Mouse (Mus musculus) liver, embryonic 13.5 days (tissue): ENCODE measurements around the gene Npb. TPM values are rescaled to one million over a fixed set of nuclear protein-coding genes. Genes with fewer than 3 reads are reported as not detected.
A peak's percentile ranks its signal among the peaks of the same experiment; 100 is the strongest.
"Not testable (repeated sequence)": the region's sequence is repeated elsewhere in the genome, so short reads cannot be mapped to it uniquely, and the experiment has no call there.

Source experiments
- ATAC-seq: fragments of 200-750 bp; cut with Nextera tagmentation; 2 replicates; pipeline ENCODE4 v1.8.0; 2017; ENCODE audit warnings: low read depth, mild to moderate bottlenecking, moderate number of reproducible peaks, moderate library complexity
- DNase-seq: peaks from one replicate; pipeline ENCODE4 v3.0.0; 2022
- H3K27ac ChIP-seq: fragments of 300-500 bp; sonication (generic); 2 replicates; pipeline ENCODE4 v1.5.1; 2015; ENCODE audit warnings: moderate library complexity, mild to moderate bottlenecking, inconsistent platforms
- H3K27me3 ChIP-seq: fragments of 300-500 bp; sonication (generic); 2 replicates; pipeline ENCODE4 v1.6.1; 2015; ENCODE audit warnings: mild to moderate bottlenecking, inconsistent platforms
- H3K36me3 ChIP-seq: fragments of 300-500 bp; sonication (generic); 2 replicates; pipeline ENCODE4 v1.6.1; 2015; ENCODE audit warnings: mild to moderate bottlenecking, inconsistent platforms
- H3K4me1 ChIP-seq: fragments of 300-500 bp; sonication (generic); replicated peaks from 2 replicates; pipeline ENCODE4 v1.6.1; 2015; ENCODE audit warnings: inconsistent platforms
- H3K4me2 ChIP-seq: fragments of 300-500 bp; sonication (generic); 2 replicates; pipeline ENCODE4 v1.6.1; 2015; ENCODE audit warnings: inconsistent platforms, mild to moderate bottlenecking, moderate library complexity
- H3K4me3 ChIP-seq: fragments of 300-500 bp; sonication (generic); replicated peaks from 2 replicates; pipeline ENCODE4 v1.5.1; 2015; ENCODE audit warnings: mild to moderate bottlenecking, inconsistent platforms
- H3K9ac ChIP-seq: fragments of 300-500 bp; sonication (generic); 2 replicates; pipeline ENCODE4 v1.6.1; 2015; ENCODE audit warnings: mild to moderate bottlenecking, inconsistent platforms
- H3K9me3 ChIP-seq: fragments of 300-500 bp; sonication (generic); replicated peaks from 2 replicates; pipeline ENCODE4 v1.6.1; 2016; ENCODE audit warnings: inconsistent platforms
- WGBS: fragments of 180-500 bp; shearing (Covaris S2); methylation state at CpG from one replicate; pipeline ENCODE4 v1.1.7; 2015; ENCODE audit not compliant: insufficient replicate concordance; 5-methylcytosine and 5-hydroxymethylcytosine counted together
- polyA plus RNA-seq: library from polyadenylated mRNA; unstranded; fragments of >200 nt; fragmentation: Nextera tagmentation; extraction: Ambion mirVana; gene quantifications from 2 replicates; pipeline ENCODE4 v1.2.1, GENCODE M21; 2015

Npb gene
- 9.5 and 12.6 TPM in 2 replicates for polyA plus RNA-seq

DNA sequence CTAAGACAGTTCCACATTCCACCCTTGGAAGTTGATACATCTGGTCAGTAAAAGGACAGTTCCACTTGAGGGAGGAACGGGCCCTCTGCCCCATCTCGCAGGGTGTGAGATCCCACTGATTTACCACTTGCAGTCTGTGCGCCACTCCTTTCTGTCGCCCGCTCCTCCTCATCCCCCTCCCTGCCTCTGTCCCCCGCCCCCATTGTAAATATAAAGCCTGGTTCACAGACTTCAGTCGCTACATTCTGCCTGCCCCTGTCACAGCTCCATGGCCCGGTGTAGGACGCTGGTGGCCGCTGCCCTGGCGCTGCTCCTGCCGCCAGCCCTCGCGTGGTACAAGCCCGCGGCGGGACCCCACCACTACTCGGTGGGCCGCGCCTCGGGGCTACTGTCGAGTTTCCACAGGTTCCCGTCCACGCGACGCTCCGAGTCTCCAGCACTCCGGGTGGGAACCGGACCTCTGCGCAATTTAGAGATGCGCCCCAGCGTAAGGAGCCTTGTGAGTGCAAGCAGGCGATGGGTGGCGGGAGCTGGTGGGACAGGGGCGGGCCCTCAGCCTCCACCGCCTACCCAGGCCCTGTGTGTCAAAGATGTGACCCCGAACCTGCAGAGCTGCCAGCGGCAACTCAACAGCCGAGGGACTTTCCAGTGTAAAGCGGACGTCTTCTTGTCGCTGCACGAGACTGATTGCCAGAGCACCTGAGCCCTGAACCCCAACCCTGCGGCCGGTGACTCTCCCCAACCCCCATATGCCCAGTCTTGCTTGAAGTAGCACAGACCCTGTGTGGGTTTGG, at the start of gene Npb:
Gene Npb (plus strand): TSS at position 237 of the 794 bp plus-strand sequence.
- Histone ChIP-seq H3K27ac (peak within 1 kb of the TSS; percentile 70), H3K4me3 (peak within 1 kb of the TSS; percentile 43), H3K36me3 (peaks cover 74% of the 10 kb centered on the region), H3K9ac (peak within 1 kb of the TSS; percentile 55), H3K4me2 (peak within 1 kb of the TSS; percentile 60), H3K4me1 (peaks cover 51% of the 10 kb centered on the region), H3K9me3 (no peaks in the 10 kb centered on the region), H3K27me3 (peaks cover 18% of the 10 kb centered on the region)
- WGBS, result 23% methylated on average over 45 of the region's 45 CpGs
- DNase-seq, result no peak
- ATAC-seq, result no peak

DNA sequence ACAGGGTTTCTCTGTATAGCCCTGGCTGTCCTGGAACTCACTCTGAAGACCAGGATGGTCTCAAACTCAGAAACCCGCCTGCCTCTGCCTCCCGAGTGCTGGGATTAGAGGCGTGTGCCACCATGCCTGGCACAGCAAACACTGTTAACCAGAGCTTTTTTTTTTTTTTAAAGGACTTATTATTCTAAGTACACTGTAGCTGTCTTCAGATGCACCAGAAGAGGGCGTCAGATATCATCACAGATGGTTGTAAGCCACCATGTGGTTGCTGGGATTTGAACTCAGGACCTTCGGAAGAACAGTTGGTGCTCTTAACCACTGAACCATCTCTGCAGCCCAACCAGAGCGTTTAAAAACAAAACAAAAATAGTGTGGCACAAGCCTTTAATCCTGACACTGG, 49.4 kb upstream of the Npb start:
- peaks cover 47% of the 10 kb centered on the region for H3K36me3 ChIP-seq
- H3K4me1 ChIP-seq, H3K27me3 ChIP-seq, DNase-seq, H3K4me3 ChIP-seq, ATAC-seq, H3K9me3 ChIP-seq, H3K9ac ChIP-seq, H3K27ac ChIP-seq, H3K4me2 ChIP-seq: not testable (repeated sequence)
- 75% methylated on average over 6 of the region's 6 CpGs for WGBS

DNA sequence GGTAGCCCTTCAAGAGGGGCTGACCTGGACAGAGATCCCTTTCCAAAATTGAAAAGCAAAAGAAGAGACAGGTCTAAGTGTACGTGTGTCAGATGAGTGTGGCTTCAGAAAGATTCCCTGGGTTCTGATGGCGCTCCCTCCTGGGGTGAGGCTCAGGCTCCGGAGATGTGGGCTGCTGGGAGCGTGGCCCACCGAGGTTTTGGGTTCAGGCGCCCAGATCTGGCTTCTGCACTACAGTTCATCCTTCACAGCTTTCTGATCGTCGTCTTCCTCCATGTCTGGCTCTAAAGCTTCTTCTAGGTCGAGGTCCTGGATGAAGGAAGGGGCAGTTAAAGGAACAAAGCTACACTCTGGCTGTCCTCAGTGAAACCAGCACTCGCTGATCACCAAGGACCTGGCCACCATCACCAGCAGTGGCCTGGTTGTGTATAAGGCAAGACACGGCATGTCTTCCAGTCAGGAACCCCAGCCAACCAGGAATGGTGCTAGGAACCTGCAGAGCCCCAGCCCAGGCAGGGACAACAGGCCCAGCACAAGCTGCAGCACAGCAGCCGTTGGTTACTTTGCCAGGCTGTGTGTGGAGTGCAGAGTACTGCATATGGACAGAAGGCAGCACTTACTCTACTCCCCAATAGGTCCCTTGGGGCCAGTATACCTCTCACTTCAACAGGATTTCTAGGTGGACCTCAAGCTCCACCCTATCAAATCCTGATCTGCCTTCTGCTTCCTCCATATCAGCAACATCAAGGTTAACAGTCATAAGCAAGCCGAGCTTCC, 47.1 kb upstream of the Npb start:
- Histone ChIP-seq H3K9ac (no peak overlapping the region), H3K27ac (no peak overlapping the region), H3K4me3 (no peak overlapping the region), H3K9me3 (no peaks in the 10 kb centered on the region), H3K4me1 (no peaks in the 10 kb centered on the region), H3K36me3 (peaks cover 69% of the 10 kb centered on the region), H3K27me3 (no peaks in the 10 kb centered on the region), H3K4me2 (no peak overlapping the region)
- ATAC-seq (no peak), DNase-seq (no peak)
- WGBS, result 80% methylated on average over 13 of the region's 13 CpGs

DNA sequence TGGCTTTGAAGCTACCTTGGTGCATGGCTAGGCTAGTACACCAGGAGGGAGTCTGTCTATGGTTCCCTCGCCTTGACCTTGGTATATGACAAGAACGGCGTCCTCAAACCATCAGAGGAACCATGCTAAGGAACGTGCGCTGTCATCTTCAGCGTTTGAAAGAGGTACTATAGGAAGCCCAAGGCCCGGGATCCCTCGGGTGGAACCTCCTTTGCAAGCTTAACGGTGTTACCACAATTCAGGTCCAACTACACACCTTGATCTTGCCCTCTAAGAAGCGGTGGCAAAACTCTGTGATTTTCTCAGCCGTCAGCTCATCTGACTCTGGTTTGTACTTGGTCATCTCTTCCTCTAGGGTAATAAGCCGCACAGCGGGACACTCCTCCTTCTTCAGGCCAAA, 45.3 kb upstream of the Npb start:
- 87% methylated on average over 13 of the region's 13 CpGs for WGBS
- no peaks in the 10 kb centered on the region for H3K27me3 ChIP-seq
- no peak for DNase-seq
- no peak overlapping the region for H3K9ac ChIP-seq
- H3K4me3 ChIP-seq, result no peak overlapping the region
- H3K27ac ChIP-seq, result no peak overlapping the region
- H3K36me3 ChIP-seq, result peaks cover 87% of the 10 kb centered on the region
- no peak overlapping the region for H3K4me2 ChIP-seq
- no peaks in the 10 kb centered on the region for H3K9me3 ChIP-seq
- ATAC-seq, result no peak
- H3K4me1 ChIP-seq, result peaks cover 12% of the 10 kb centered on the region; the same call in 1 of the 2 replicates

DNA sequence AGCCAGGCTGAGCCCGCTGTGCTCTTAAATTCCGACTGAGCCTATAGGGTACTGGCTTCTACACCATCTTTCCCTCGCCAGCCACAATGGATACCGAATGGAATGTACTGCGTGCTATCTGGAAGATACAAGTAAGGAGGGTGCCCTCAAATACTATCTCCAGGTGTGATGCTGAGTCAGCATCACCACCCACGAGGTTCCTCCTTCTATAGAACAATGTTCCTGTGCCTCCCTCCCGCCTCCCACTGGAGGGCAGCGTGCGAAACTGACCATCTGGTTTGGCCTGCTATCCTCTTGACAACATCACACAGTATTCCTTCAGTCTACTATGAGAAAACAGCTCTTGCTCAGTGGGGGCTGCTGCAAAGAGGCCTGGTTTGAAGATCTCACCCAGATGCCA, 43.2 kb upstream of the Npb start:
- Histone ChIP-seq H3K4me1 (peaks cover 25% of the 10 kb centered on the region), H3K4me2 (no peak overlapping the region), H3K4me3 (no peak overlapping the region), H3K36me3 (peaks cover 95% of the 10 kb centered on the region), H3K9ac (no peak overlapping the region), H3K27me3 (no peaks in the 10 kb centered on the region), H3K9me3 (no peaks in the 10 kb centered on the region), H3K27ac (no peak overlapping the region)
- DNase-seq (no peak), ATAC-seq (no peak)
- 82% methylated on average over 9 of the region's 9 CpGs for WGBS

DNA sequence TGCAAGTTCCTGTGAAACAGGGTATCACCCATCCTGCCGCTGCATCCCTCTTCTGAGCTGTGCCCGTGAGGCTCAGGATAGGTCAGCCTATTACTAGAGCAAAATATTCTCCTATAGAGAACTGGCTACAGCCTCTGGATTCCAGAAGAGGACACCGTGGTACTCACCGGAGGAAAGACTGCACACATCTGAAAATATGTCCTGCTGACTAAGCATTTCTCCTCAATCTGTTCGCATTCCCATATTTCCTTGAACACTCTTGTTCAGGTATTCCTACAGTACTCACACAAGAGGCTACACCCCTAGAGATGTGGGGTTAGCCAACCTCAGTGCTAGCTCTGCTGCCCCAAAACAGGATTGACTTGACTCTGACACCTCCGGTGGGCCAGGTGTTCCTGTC, 40.0 kb upstream of the Npb start:
- Histone ChIP-seq H3K36me3 (peaks cover 77% of the 10 kb centered on the region), H3K27me3 (no peaks in the 10 kb centered on the region), H3K9ac (no peak overlapping the region), H3K27ac (no peak overlapping the region), H3K4me1 (peaks cover 49% of the 10 kb centered on the region), H3K4me3 (no peak overlapping the region), H3K4me2 (no peak overlapping the region), H3K9me3 (no peaks in the 10 kb centered on the region)
- no peak for DNase-seq
- no peak for ATAC-seq
- WGBS, result 88% methylated on average over 6 of the region's 6 CpGs

DNA sequence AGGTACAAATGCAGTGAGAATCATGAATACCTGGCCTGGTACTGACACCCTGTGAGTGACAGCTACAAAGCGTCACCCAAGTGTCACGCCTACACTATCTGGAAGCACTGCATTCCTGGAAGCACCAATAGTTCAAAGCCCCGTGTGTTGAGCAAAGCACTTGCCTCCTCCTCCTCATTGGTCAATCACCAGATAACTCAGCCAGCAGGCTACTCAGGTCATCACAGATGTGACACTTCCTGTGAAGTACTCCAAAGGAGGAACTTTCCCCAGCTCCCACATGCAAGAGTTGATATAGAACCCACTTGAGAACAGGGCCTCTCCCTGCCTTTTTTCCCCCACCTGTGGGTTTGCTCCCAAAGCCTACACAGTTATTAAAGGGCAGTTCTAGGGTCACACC, 37.2 kb upstream of the Npb start:
- H3K36me3 ChIP-seq, result peaks cover 50% of the 10 kb centered on the region
- peak overlapping the region; percentile 93 for H3K4me2 ChIP-seq
- ATAC-seq, result no peak
- 34% methylated on average over 3 of the region's 3 CpGs for WGBS
- peak overlapping the region; percentile 95 for H3K9ac ChIP-seq
- H3K4me3 ChIP-seq, result peak overlapping the region; percentile 96
- peaks cover 69% of the 10 kb centered on the region for H3K4me1 ChIP-seq
- DNase-seq, result no peak
- no peaks in the 10 kb centered on the region for H3K9me3 ChIP-seq
- no peaks in the 10 kb centered on the region for H3K27me3 ChIP-seq
- H3K27ac ChIP-seq, result peak overlapping the region; percentile 90

DNA sequence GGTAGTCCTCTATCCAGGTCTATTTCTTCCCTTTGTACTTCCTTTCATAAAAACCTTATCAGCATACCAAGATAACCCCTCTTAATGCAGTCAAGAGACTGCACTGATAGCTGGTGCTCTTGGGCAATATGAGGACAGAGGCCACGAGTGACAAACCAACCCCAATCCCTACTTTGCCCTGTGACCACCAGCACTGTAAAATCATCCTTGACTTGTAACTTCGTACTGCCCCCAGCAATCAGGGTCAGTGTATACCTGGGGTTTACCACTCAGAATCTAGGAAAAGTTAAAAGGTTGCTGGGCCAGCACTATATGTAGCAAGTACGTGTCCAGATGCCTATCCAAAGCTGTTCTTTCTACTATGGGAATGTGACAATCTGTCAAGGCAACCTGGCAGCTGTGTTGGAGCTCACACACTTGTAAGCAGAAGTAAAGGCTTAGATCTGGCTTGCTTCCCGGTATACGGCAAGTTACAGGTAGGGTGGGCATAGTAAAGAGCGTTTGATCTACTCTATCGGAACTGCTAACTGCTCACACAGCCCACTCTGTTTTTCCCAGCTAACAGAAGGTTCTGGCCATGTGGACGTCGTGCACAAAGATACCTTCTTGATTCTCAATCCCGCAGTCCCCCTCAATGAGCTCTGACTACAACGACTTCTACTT, 36.4 kb upstream of the Npb start:
- Histone ChIP-seq H3K27me3 (no peaks in the 10 kb centered on the region), H3K9ac (peak overlapping the region; percentile 95), H3K4me3 (peak overlapping the region; percentile 96), H3K9me3 (no peaks in the 10 kb centered on the region), H3K27ac (peak overlapping the region; percentile 90), H3K4me2 (peak overlapping the region; percentile 93), H3K4me1 (peaks cover 73% of the 10 kb centered on the region), H3K36me3 (peaks cover 42% of the 10 kb centered on the region)
- no peak for ATAC-seq
- DNase-seq, result no peak
- WGBS, result 4% methylated on average over 11 of the region's 11 CpGs

GRCm38 (mm10) chr11:120572417-120572751, 35.9 kb upstream of the Npb start:
- H3K36me3 ChIP-seq, result peaks cover 41% of the 10 kb centered on the region
- ATAC-seq (peak; percentile 2), DNase-seq (no peak)
- peak overlapping the region; percentile 90 for H3K27ac ChIP-seq
- H3K9ac ChIP-seq, result peak overlapping the region; percentile 95
- peak overlapping the region; percentile 96 for H3K4me3 ChIP-seq
- peaks cover 73% of the 10 kb centered on the region for H3K4me1 ChIP-seq
- peak overlapping the region; percentile 93 for H3K4me2 ChIP-seq
- no peaks in the 10 kb centered on the region for H3K27me3 ChIP-seq
- H3K9me3 ChIP-seq, result no peaks in the 10 kb centered on the region
- WGBS, result 0% methylated on average over 22 of the region's 24 CpGs

DNA sequence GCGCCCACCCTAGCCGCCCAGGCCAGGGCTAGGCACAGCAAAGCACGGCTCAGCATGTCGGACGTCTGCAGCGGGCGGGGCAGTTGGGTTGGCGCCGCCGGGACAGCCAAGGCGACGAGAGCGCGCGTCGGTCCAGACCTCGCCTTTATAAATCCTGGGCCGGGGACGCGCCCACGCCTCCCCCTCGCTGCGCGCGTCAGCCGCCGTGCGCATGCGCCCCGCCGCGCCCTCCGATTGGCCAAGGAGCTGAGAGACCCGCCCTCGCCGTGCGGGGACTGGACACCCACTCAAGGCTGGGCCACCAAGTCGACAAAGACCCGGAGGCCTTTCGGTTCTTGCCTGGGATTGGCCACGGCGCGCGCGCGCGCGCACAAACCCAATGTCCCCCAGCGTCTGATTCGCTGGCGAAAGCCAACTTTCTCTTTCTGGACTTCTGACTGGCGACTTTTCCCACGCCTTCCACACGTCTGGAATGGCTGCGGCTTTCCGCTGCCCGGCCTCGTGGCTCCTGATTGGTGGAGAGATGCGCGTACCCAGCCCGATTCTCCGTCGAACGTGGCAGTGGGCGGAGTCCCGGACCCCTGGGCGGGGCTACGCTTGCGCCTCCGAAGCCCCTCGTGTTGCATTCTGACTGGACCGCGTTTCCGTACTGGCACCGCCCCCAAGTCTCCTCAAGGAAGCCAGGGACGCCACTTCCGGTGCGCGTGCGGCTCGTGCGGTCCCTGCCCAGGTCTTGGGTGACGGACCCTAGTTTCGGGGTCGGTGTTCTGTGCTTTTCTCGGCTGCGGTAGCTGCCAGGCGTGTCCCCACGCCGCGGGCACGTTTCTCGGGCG, 35.3 kb upstream of the Npb start, which contains the start of gene P4hb:
Gene P4hb (minus strand): TSS at position 502 of the 833 bp plus-strand sequence.
- DNase-seq (peak; percentile 99), ATAC-seq (peak; percentile 93)
- Histone ChIP-seq H3K4me2 (peak within 1 kb of the TSS; percentile 93), H3K4me3 (peak within 1 kb of the TSS; percentile 96), H3K36me3 (peaks cover 41% of the 10 kb centered on the region), H3K9ac (peak within 1 kb of the TSS; percentile 95), H3K27ac (peak within 1 kb of the TSS; percentile 90), H3K9me3 (no peaks in the 10 kb centered on the region), H3K4me1 (peaks cover 75% of the 10 kb centered on the region), H3K27me3 (no peaks in the 10 kb centered on the region)
- under 1% methylated on average over 94 of the region's 94 CpGs for WGBS
